Mouse (Mus musculus) B cell, adult (primary cell): Measurements from ENCODE around the gene Rarg. TPM values are rescaled to one million over a fixed set of nuclear protein-coding genes. Genes with fewer than 3 reads are reported as not detected.

Experiments used
- total RNA-seq: library from RNA; stranded (reverse); gene quantifications from 4 replicates; pipeline ENCODE4 v1.2.4, GENCODE M21; 2023; ENCODE audit not compliant: inconsistent age

Rarg gene
- 0.18 to 0.48 TPM (median 0.30 TPM) in 4 replicates for total RNA-seq

DNA sequence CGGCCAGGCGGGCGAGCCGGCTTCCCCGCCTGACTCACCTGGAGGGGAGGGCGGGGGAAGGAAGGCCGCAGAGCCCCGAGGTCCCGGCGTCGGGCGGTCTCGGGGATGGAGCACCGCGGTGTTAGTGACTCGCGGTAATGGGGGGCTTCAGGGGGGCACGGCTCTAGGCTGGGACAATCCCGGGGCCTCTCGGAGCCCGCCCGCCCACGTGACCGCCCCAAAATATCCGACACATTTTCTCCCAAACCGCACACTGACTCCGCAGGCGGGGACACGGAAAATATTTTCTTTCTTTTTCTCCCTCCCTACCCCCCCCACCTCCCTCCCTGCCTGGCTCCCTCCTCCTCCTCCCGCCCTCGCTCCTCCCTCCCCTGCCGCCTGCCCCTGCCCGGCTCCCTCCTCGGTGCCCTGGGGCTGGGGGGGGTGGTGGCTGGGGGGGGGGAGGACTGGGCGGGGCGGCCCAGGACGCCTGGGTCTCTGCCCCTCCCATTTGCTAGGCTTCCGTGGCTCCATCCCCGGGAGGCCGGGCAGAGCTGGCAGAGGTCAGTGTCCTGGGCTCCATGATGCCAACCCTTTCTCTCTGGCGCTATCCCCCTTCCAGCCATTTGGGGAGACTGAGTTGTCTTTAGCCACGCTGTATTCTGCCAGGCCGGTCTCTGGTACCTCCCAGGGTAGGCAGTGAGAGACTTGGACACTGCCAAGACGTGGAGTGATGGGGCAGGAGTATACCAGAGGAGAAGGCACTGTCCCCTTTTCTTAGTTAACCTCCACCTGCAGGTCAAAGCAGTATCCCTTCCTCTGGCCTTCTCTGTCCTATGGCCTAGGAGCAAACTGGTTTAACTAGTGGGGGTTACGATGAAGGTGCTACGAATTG, at the start of gene Rarg:
Gene Rarg (minus strand): TSS at position 316 of the 874 bp plus-strand sequence.

DNA sequence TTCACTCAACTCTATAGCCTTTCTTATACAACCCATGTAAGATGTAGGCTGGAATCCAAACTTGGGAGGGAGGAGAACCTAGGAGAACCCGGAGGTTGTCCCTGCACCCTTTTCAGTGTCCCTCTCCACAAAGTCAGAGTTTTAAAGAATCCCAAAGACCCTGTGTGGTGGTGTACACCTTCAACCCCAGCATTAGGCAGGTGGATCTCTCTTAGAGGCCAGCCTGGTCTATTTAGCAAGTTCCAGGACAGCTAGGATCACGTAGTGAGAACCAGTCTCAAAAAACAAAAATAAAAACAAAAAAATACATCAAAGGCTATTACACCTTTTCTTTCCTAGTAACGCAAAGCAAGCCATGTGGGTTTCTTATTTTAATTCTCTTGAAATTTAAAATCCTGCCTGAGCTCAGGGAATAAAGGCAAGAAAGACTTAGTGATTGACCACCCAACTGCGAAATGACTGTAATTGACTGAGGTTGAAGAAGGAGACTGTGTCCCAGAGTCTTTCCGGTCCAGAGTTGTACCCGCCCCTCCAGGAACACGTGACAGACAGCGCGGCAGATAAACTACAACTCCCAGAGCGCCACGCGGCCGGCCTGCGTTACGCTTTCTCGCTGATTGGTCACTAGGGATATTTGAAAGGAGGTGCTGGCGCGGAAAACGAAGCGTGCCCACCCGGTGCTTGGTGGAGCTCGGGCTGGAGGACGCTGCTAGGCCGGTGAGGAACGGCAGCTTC, 38.5 kb upstream of the Rarg start, which contains the start of gene Espl1:
Gene Espl1 (plus strand): TSS at position 634 of the 735 bp plus-strand sequence.

DNA sequence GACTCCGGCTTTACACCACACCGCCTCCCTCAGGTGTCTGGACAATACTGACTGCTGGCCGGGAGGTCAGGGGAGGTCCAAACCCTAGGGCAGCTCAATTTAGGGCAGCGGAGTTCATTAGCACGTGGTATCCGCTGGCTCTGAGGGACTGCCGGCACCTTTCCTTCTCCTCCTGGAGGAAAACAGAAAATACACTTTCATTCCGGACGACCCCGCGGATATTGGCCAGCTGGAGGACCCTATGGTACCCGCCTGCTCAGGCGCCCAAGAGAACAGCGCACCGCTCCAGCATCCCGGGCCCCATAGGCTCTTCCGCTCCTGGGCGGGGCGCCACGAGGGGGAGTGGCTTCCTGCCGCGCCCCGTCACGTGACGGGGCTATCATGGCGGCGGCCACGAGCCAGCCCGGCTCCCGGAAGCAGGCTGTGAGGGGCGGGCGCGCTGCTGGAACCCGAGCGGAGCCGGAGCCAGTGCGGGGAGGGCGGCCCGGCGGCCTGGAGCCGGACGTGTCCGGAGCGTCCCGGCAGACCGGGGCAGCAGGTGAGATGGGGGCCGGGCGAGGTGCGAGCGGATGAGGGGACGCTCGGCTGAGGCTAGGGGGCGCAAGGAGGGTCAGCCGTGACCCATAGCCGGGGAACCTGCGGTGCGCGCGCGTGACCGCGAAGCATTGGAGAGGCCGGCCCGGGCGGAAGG, 21.9 kb upstream of the Rarg start, which contains the start of gene Mfsd5:
Gene Mfsd5 (plus strand): TSS at position 363 of the 691 bp plus-strand sequence.

DNA sequence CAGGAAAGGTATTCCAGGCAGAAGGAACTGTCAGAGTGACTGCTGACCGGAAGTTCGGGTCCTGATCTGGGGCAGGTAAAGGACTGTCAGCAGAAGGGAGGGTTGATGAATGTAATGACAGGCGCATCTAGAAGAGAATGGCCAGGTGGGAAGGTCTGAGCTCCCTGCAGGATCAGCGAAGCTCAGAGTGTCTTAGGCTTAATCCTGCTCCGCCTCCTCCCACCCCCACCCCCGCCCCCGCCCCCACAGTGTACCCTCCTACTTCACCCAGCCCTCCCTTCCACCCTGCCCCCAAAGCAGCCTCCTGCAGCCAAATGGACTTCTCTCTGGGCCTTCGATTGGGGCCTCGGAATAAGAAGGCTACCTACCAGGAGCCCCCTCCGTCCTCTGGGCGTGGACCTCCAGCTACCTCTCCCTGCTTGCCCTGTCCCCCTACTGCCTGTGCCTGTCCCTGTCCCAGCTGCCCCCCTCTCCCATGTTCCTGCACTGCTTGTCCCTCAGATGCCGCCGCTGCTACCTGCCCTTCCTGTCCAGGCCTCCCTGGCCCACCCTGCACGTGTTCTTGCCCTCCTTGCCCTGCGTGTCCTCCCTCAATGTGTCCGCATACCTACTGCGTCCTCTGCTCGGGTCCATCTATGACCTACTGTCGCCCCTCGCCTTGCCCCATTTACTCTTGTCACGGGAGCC, 13.1 kb upstream of the Rarg start, which contains the start of gene Gm9918:
Gene Gm9918 (plus strand): TSS at position 290 of the 687 bp plus-strand sequence.

DNA sequence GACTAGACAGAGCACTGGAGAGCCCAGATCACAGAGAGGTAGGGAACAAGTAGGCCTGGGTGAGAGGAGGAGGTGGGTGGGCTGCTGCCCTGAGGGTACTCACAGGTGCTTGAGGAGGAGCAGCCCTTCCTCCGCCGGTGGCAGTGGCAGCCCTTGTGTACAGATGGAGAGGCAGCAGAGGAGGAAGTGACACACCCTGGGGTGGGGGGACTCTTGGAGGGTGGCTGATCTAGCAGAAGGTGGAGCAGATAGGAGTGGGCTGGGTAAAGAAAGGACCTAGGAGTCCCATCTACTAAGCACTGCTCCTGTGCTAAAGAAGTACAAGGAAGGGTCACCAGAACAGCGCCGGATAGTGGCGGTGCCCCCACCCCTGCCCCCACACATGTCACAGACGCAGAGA, 25.6 kb downstream of the Rarg start, which contains the start of gene Itgb7:
Gene Itgb7 (minus strand): TSS at position 197 of the 400 bp plus-strand sequence.

DNA sequence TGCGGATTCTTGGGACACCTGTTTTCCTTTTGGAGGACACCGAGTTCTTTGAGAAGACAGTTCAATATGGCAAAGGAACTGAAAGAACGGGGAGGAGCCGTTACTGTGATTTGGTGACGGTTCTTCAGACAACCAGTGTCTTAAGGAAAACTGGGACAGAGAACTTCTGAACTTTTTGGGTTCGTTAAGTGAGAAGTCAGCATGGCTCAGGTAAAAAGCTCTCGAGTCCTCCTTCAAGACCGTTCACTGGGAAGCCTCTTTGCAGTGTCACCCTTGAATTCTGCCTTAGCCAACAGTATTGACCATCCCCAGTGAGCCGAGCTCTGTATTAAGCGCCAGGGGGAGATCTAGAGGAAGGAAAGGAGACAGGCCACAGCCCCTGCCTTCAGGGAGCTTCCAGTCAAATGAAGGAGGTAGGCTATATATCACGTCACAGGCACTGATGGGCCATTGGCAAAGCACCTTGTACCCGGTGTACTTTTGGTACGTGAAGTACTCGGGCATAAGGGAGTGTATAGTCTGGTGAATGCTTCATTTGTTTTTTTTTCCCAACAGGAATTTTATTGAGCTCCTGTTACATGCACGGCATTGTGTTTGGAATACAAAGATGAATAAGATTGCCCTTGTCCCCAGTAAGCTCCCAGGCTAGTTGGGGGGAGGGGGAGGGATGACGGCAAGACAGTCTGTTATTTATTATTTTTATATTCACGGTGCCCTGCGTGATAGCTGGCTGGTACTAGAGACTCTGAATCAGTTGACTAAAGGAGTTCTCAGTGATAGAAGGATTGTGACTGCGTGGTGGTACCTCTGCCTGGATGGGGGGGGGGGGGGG, 52.4 kb downstream of the Rarg start, which contains the start of gene Csad:
Gene Csad (minus strand): TSS at position 51 of the 832 bp plus-strand sequence.

DNA sequence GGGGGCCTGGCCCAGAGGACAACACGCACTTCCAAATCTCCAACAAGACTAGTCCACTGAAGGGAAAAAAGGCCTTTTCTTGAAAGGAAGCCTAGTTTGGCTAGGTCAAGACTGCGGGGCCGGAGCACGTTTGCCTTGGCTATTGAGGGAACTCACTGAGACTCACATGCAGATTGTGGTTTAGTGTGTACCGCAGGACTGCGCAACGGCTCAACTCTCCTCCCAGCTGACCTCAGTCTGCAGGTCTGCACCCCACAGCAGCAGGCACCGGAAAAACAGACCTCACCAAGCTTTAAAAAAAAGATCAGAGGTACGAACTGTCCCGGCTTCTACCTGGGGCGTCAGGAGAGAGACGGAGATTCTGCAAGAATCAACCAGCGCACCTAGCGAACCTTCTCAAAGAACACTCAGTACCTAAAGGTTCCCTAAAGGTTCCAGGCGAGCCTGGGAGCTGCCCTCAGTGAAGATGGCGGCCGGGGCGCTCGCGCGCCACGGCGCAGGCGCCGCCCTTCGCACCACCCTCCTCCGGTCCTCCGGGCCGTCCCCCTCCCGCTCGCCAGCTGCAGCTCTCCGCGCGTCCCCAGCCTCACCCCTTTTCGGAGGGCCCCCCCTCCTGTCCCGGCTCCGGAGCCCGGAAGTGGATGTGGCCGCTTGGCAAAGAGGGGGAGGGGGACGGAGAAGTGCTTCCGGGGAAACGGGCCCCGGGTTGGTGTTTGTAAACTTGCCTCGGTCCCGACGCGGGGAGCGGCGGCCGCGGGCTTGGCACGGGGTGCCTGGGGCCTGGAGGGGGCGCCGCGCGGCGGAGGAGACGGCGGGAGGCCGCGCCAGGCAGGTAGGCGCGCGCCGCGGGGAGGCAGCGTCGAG, 54.1 kb downstream of the Rarg start, which contains the start of gene Zfp740:
Gene Zfp740 (plus strand): TSS at position 279 of the 864 bp plus-strand sequence.

Other genes starting within 250 kb of the Rarg start
- gene Krt18, start 229.3 kb downstream of the Rarg start, total RNA-seq: 0.48 TPM in 1 of 4 replicates, not detected in the others
- 229 to 248 TPM (median 239 TPM) in 4 replicates for gene Eif4b, start 183.7 kb downstream of the Rarg start, total RNA-seq
- gene Tns2, start 157.1 kb downstream of the Rarg start, total RNA-seq: 0.32 to 1.5 TPM (median 0.75 TPM) in 4 replicates
- gene Spryd3, start 121.3 kb downstream of the Rarg start, total RNA-seq: 32.5 to 42.3 TPM (median 36.8 TPM) in 4 replicates
- 0.45 to 0.96 TPM (median 0.67 TPM) in 3 of 4 replicates, not detected in the other for gene Igfbp6, start 113.2 kb downstream of the Rarg start, total RNA-seq
- gene Soat2, start 107.0 kb downstream of the Rarg start, total RNA-seq: 0.32 to 0.39 TPM in 2 of 4 replicates, not detected in the others
- gene Zfp740, start 54.3 kb downstream of the Rarg start, total RNA-seq: 124 to 135 TPM (median 129 TPM) in 4 replicates
- 25.7 to 32.5 TPM (median 28.9 TPM) in 4 replicates for gene Csad, start 52.8 kb downstream of the Rarg start, total RNA-seq
- gene Itgb7, start 25.6 kb downstream of the Rarg start, total RNA-seq: 156 to 194 TPM (median 184 TPM) in 4 replicates
- not detected in 4 replicates for gene Gm9918, start 13.0 kb upstream of the Rarg start, total RNA-seq
- 29.3 to 35.7 TPM (median 32.0 TPM) in 4 replicates for gene Mfsd5, start 21.9 kb upstream of the Rarg start, total RNA-seq
- gene Espl1, start 38.7 kb upstream of the Rarg start, total RNA-seq: 1.1 to 3.4 TPM (median 1.9 TPM) in 4 replicates
- 474 to 547 TPM (median 525 TPM) in 4 replicates for gene Pfdn5, start 68.6 kb upstream of the Rarg start, total RNA-seq
- gene Myg1, start 74.2 kb upstream of the Rarg start, total RNA-seq: 45.9 to 63.6 TPM (median 58.0 TPM) in 4 replicates
- gene Aaas, start 93.3 kb upstream of the Rarg start, total RNA-seq: 60.2 to 71.7 TPM (median 65.2 TPM) in 4 replicates
- gene Sp7, start 109.7 kb upstream of the Rarg start, total RNA-seq: not detected in 4 replicates
- 147 to 196 TPM (median 158 TPM) in 4 replicates for gene Sp1, start 148.6 kb upstream of the Rarg start, total RNA-seq
- gene Amhr2, start 187.8 kb upstream of the Rarg start, total RNA-seq: 0.29 to 4.4 TPM (median 2.5 TPM) in 4 replicates
- 93.8 to 109 TPM (median 102 TPM) in 4 replicates for gene Prr13, start 201.5 kb upstream of the Rarg start, total RNA-seq
- 695 to 793 TPM (median 756 TPM) in 4 replicates for gene Pcbp2, start 213.0 kb upstream of the Rarg start, total RNA-seq
- 9.8 to 23.4 TPM (median 22.2 TPM) in 3 of 4 replicates, not detected in the other for gene Gm10337, start 246.2 kb upstream of the Rarg start, total RNA-seq